Mouse (Mus musculus): ENCODE measurements at regions not wholly inside any gene's neighbourhood (a gene's known extent, or its start where the extent isn't known, plus 50 kb on each side); places are given as distances from the start of the nearest gene placed in this dataset.

DNA sequence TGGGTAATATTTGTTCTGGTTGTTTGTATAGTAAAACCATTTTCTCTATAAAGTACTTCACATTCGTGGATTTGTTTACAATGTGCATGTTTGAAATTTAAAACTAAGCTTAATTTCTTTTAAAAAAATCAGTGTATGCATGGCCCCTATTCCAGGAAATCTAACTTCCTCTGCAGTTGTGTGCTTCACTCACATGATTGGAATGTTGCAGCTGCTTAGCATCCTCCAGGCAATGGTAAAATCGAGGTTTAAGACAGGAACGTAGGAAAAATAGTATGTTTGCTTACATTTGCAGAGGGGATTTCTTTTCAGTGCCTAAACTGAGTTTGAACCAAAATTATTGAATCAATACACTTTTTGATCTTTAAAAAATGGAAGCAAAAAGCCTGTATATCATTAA, 217.5 kb downstream of the Ptprc start:
- no peaks in the 10 kb centered on the region for H3K27me3 ChIP-seq (replicated peaks)
- no peaks in the 10 kb centered on the region for H3K79me2 ChIP-seq (replicated peaks; ENCODE audit: control insufficient read depth, extremely low read depth, insufficient read depth, poor library complexity, severe bottlenecking)
- H3K4me3 ChIP-seq (replicated peaks in 1 of 3; ENCODE audit: low read depth in 2 of 3, low read length in 2 of 3, poor library complexity in 1 of 3), result no peak overlapping the region
- dilution Hi-C loops (cut with MboI; ENCODE audit: extremely low pct_ligation_motif_present, extremely low pct_unique_long_range_greater_than_20kb, low sequenced_read_pairs) (no loop called here), in situ Hi-C loops (cut with MboI; ENCODE audit: low pct_ligation_motif_present, low pct_unique_long_range_greater_than_20kb, low sequenced_read_pairs) (no loop called here)
- no peaks in the 10 kb centered on the region for H3K9me3 ChIP-seq (replicated peaks; ENCODE audit: low read length)
- no peak overlapping the region for H3K4me2 ChIP-seq (ENCODE audit: insufficient read depth, low read depth, poor library complexity, severe bottlenecking)
- no peaks in the 10 kb centered on the region for H3K4me1 ChIP-seq (ENCODE audit: control insufficient read depth in 1 of 2, insufficient read depth in 2 of 2)
- DNase-seq (ENCODE audit: extremely low read depth), result no peak
- no peak overlapping the region for H3K27ac ChIP-seq (ENCODE audit: insufficient read depth, low read depth)
- H3K36me3 ChIP-seq (replicated peaks in 1 of 2; ENCODE audit: control insufficient read depth in 1 of 2, insufficient read depth in 1 of 2, low read length in 1 of 2), result peaks cover 4 to 9% of the 10 kb centered on the region in 2 experiments
- no peak overlapping the region for H3K9ac ChIP-seq (ENCODE audit: insufficient read depth, low read depth)
- no peak for TF ChIP-seq CHD1 (IDR thresholded peaks at IDR 0.05; ENCODE audit: low read depth, low read length)
- no peak for TF ChIP-seq ZC3H11A (IDR thresholded peaks at IDR 0.05; ENCODE audit: low read depth, low read length)
- no peak for TF ChIP-seq SIN3A (IDR thresholded peaks at IDR 0.05; ENCODE audit: low read length)

DNA sequence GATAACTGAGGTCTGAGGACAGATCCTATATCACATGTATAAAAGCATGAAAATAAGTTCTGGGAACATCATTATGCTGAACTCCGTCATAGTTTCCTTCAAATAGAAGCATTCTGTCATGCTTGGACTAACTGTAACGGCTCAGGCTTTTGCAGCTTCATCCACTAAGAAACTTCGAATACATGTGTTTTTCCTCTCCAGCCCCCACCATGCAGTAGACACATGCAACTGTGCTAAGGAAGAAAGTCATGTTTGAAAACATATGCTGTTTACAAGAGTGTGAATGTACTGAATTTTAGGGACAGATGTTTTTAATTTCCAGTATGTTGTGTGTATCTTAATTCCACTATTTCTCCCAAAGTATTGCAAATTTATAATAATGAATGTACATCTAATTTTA, 219.5 kb downstream of the Ptprc start:
- peaks cover 0 to 6% of the 10 kb centered on the region in 2 experiments for H3K36me3 ChIP-seq (replicated peaks in 1 of 2; ENCODE audit: control insufficient read depth in 1 of 2, insufficient read depth in 1 of 2, low read length in 1 of 2)
- no peak for TF ChIP-seq JUND (conservative IDR thresholded peaks at IDR 0.05; ENCODE audit: low read depth, low read length)
- no peak for TF ChIP-seq SMC3 (IDR thresholded peaks at IDR 0.05; ENCODE audit: low read depth, low read length)
- TF ChIP-seq MAX (IDR thresholded peaks at IDR 0.05; ENCODE audit: low read length), result no peak
- TF ChIP-seq CHD2 (IDR thresholded peaks at IDR 0.05; ENCODE audit: low read length), result no peak
- no peak for TF ChIP-seq USF2 (conservative IDR thresholded peaks at IDR 0.05; ENCODE audit: low read depth, low read length)
- no peak for TF ChIP-seq ZNF384 (IDR thresholded peaks at IDR 0.05; ENCODE audit: low read depth, low read length)
- TF ChIP-seq MAZ (IDR thresholded peaks at IDR 0.05; ENCODE audit: low read depth, low read length), result no peak
- no peak for TF ChIP-seq TBP (conservative IDR thresholded peaks at IDR 0.05; ENCODE audit: low read depth, low read length)
- no peak for TF ChIP-seq MXI1 (IDR thresholded peaks at IDR 0.05; ENCODE audit: low read depth, low read length)
- no peak for TF ChIP-seq EP300 (IDR thresholded peaks at IDR 0.05; ENCODE audit: low read length)
- TF ChIP-seq RCOR1 (conservative IDR thresholded peaks at IDR 0.05; ENCODE audit: low read depth, low read length), result no peak
- no peak for TF ChIP-seq RAD21 (IDR thresholded peaks at IDR 0.05; ENCODE audit: low read depth, low read length)
- TF ChIP-seq CTCF (conservative IDR thresholded peaks at IDR 0.05 in 1 of 2, IDR thresholded peaks at IDR 0.05 in 1 of 2; ENCODE audit: low read depth in 2 of 2, low read length in 2 of 2), result no peak
- no peak for TF ChIP-seq PAX5 (IDR thresholded peaks at IDR 0.05; ENCODE audit: low read length)
- no peak for TF ChIP-seq MYC (IDR thresholded peaks at IDR 0.05; ENCODE audit: low read depth, low read length)
- TF ChIP-seq MEF2A (IDR thresholded peaks at IDR 0.05; ENCODE audit: borderline replicate concordance, low read depth, low read length), result no peak
- TF ChIP-seq MAFK (IDR thresholded peaks at IDR 0.05; ENCODE audit: insufficient replicate concordance, low read length), result no peak
- H3K4me1 ChIP-seq (ENCODE audit: control insufficient read depth in 1 of 2, insufficient read depth in 2 of 2), result no peaks in the 10 kb centered on the region
- no peak for DNase-seq (ENCODE audit: extremely low read depth)
- in situ Hi-C loops (cut with MboI; ENCODE audit: low pct_ligation_motif_present, low pct_unique_long_range_greater_than_20kb, low sequenced_read_pairs), result no loop called here
- H3K79me2 ChIP-seq (replicated peaks; ENCODE audit: control insufficient read depth, extremely low read depth, insufficient read depth, poor library complexity, severe bottlenecking), result no peaks in the 10 kb centered on the region
- no peaks in the 10 kb centered on the region for H3K9me3 ChIP-seq (replicated peaks; ENCODE audit: low read length)
- H3K9ac ChIP-seq (ENCODE audit: insufficient read depth, low read depth), result no peak overlapping the region
- H3K4me3 ChIP-seq (replicated peaks in 1 of 3; ENCODE audit: low read depth in 2 of 3, low read length in 2 of 3, poor library complexity in 1 of 3), result no peak overlapping the region
- H3K27ac ChIP-seq (ENCODE audit: insufficient read depth, low read depth), result no peak overlapping the region
- H3K4me2 ChIP-seq (ENCODE audit: insufficient read depth, low read depth, poor library complexity, severe bottlenecking), result no peak overlapping the region
- H3K27me3 ChIP-seq (replicated peaks), result no peaks in the 10 kb centered on the region
- dilution Hi-C loops (cut with MboI; ENCODE audit: extremely low pct_ligation_motif_present, extremely low pct_unique_long_range_greater_than_20kb, low sequenced_read_pairs), result no loop called here
